Mouse (Mus musculus): ENCODE measurements at regions not wholly inside any gene's neighbourhood (a gene's known extent, or its start where the extent isn't known, plus 50 kb on each side); places are given as distances from the start of the nearest gene placed in this dataset.

GRCm38 (mm10) chr8:92760933-92761332, 66.2 kb upstream of the Mmp2 start:
- Histone ChIP-seq H3K4me3 (ENCODE audit: low read depth, low read length) (no peak overlapping the region), H3K27me3 (ENCODE audit: control insufficient read depth, insufficient read depth, low read length) (no peaks in the 10 kb centered on the region), H3K27ac (ENCODE audit: low read depth, low read length) (no peak overlapping the region), H3K36me3 (ENCODE audit: control insufficient read depth, insufficient read depth, low read length) (no peaks in the 10 kb centered on the region), H3K4me2 (ENCODE audit: low read depth, low read length, severe bottlenecking) (no peak overlapping the region), H3K9ac (ENCODE audit: low read length) (no peak overlapping the region), H3K9me3 (ENCODE audit: control insufficient read depth, low read length) (no peaks in the 10 kb centered on the region), H3K4me1 (replicated peaks; ENCODE audit: control insufficient read depth, insufficient read depth, low read length) (0 out of 2 replicates have a peak, but pooled peaks cover 11% of the 10 kb centered on the region)
- no peak for DNase-seq (ENCODE audit: low spot score)
- WGBS, result 95% methylated on average over 6 of the region's 6 CpGs
- ATAC-seq (replicated peaks; ENCODE audit: low FRiP score), result no peak

- no peaks in the 10 kb centered on the region for H3K36me3 ChIP-seq (ENCODE audit: control insufficient read depth, insufficient read depth, low read length)
- H3K9ac ChIP-seq (ENCODE audit: low read length), result no peak overlapping the region
- no peak for ATAC-seq (replicated peaks; ENCODE audit: low FRiP score)
- no peak overlapping the region for H3K27ac ChIP-seq (ENCODE audit: low read depth, low read length)
- DNase-seq (ENCODE audit: low spot score), result peak; percentile 54
- H3K9me3 ChIP-seq (ENCODE audit: control insufficient read depth, low read length), result no peaks in the 10 kb centered on the region
- no peak overlapping the region for H3K4me3 ChIP-seq (ENCODE audit: low read depth, low read length)
- H3K4me2 ChIP-seq (ENCODE audit: low read depth, low read length, severe bottlenecking), result peak overlapping the region; percentile 26
- WGBS, result 15% methylated on average over 18 of the region's 18 CpGs
- H3K27me3 ChIP-seq (ENCODE audit: control insufficient read depth, insufficient read depth, low read length), result no peaks in the 10 kb centered on the region
- 0 out of 2 replicates have a peak, but pooled peaks cover 11% of the 10 kb centered on the region for H3K4me1 ChIP-seq (replicated peaks; ENCODE audit: control insufficient read depth, insufficient read depth, low read length)
Measured at GRCm38 (mm10) chr8:92761959-92762600, 65.0 kb upstream of the Mmp2 start.

- H3K4me2 ChIP-seq (ENCODE audit: low read depth, low read length, severe bottlenecking), result no peak overlapping the region
- WGBS, result 65% methylated on average over 14 of the region's 14 CpGs
- no peak for ATAC-seq (replicated peaks; ENCODE audit: low FRiP score)
Measured at GRCm38 (mm10) chr8:92771856-92772650, 55.0 kb upstream of the Mmp2 start.

GRCm38 (mm10) chr8:92772826-92773225, 54.3 kb upstream of the Mmp2 start:
- no peaks in the 10 kb centered on the region for H3K36me3 ChIP-seq (ENCODE audit: control insufficient read depth, insufficient read depth, low read length)
- H3K27me3 ChIP-seq (ENCODE audit: control insufficient read depth, insufficient read depth, low read length), result no peaks in the 10 kb centered on the region
- no peak overlapping the region for H3K4me2 ChIP-seq (ENCODE audit: low read depth, low read length, severe bottlenecking)
- DNase-seq (ENCODE audit: low spot score) (no peak), ATAC-seq (replicated peaks; ENCODE audit: low FRiP score) (no peak)
- no peak overlapping the region for H3K4me3 ChIP-seq (ENCODE audit: low read depth, low read length)
- 0 out of 2 replicates have a peak, but pooled peaks cover 4% of the 10 kb centered on the region for H3K4me1 ChIP-seq (replicated peaks; ENCODE audit: control insufficient read depth, insufficient read depth, low read length)
- H3K27ac ChIP-seq (ENCODE audit: low read depth, low read length), result no peak overlapping the region
- H3K9me3 ChIP-seq (ENCODE audit: control insufficient read depth, low read length), result no peaks in the 10 kb centered on the region
- 72% methylated on average over 10 of the region's 10 CpGs for WGBS
- H3K9ac ChIP-seq (ENCODE audit: low read length), result no peak overlapping the region

More at GRCm38 (mm10) chr8:92771856-92772650, 55.0 kb upstream of the Mmp2 start:
- Histone ChIP-seq H3K27me3 (ENCODE audit: control insufficient read depth, insufficient read depth, low read length) (no peaks in the 10 kb centered on the region), H3K36me3 (ENCODE audit: control insufficient read depth, insufficient read depth, low read length) (no peaks in the 10 kb centered on the region), H3K4me3 (ENCODE audit: low read depth, low read length) (no peak overlapping the region), H3K9ac (ENCODE audit: low read length) (no peak overlapping the region), H3K27ac (ENCODE audit: low read depth, low read length) (no peak overlapping the region), H3K9me3 (ENCODE audit: control insufficient read depth, low read length) (no peaks in the 10 kb centered on the region), H3K4me1 (replicated peaks; ENCODE audit: control insufficient read depth, insufficient read depth, low read length) (0 out of 2 replicates have a peak, but pooled peaks cover under 1% of the 10 kb centered on the region)
- DNase-seq (ENCODE audit: low spot score), result no peak

- Histone ChIP-seq H3K4me2 (ENCODE audit: low read depth, low read length, severe bottlenecking) (no peak overlapping the region), H3K9me3 (ENCODE audit: control insufficient read depth, low read length) (no peaks in the 10 kb centered on the region), H3K4me1 (replicated peaks; ENCODE audit: control insufficient read depth, insufficient read depth, low read length) (0 out of 2 replicates have a peak, but pooled peaks cover 4% of the 10 kb centered on the region), H3K4me3 (ENCODE audit: low read depth, low read length) (no peak overlapping the region), H3K9ac (ENCODE audit: low read length) (no peak overlapping the region), H3K27me3 (ENCODE audit: control insufficient read depth, insufficient read depth, low read length) (no peaks in the 10 kb centered on the region), H3K36me3 (ENCODE audit: control insufficient read depth, insufficient read depth, low read length) (no peaks in the 10 kb centered on the region), H3K27ac (ENCODE audit: low read depth, low read length) (no peak overlapping the region)
- DNase-seq (ENCODE audit: low spot score) (no peak), ATAC-seq (replicated peaks; ENCODE audit: low FRiP score) (no peak)
- WGBS, result 65% methylated on average over 4 of the region's 4 CpGs
Measured at GRCm38 (mm10) chr8:92775186-92775585, 51.9 kb upstream of the Mmp2 start.

GRCm38 (mm10) chr8:92777106-92777505, 50.0 kb upstream of the Mmp2 start:
- Histone ChIP-seq H3K4me1 (replicated peaks; ENCODE audit: control insufficient read depth, insufficient read depth, low read length) (0 out of 2 replicates have a peak, but pooled peaks cover 4% of the 10 kb centered on the region), H3K4me3 (ENCODE audit: low read depth, low read length) (no peak overlapping the region), H3K4me2 (ENCODE audit: low read depth, low read length, severe bottlenecking) (no peak overlapping the region), H3K9me3 (ENCODE audit: control insufficient read depth, low read length) (no peaks in the 10 kb centered on the region), H3K27me3 (ENCODE audit: control insufficient read depth, insufficient read depth, low read length) (no peaks in the 10 kb centered on the region), H3K36me3 (ENCODE audit: control insufficient read depth, insufficient read depth, low read length) (no peaks in the 10 kb centered on the region), H3K9ac (ENCODE audit: low read length) (no peak overlapping the region), H3K27ac (ENCODE audit: low read depth, low read length) (no peak overlapping the region)
- 4% methylated on average over 5 of the region's 5 CpGs for WGBS
- ATAC-seq (replicated peaks; ENCODE audit: low FRiP score) (no peak), DNase-seq (ENCODE audit: low spot score) (no peak)

Measured in forebrain, embryonic 11.5 days (tissue).